Mouse (Mus musculus): ENCODE measurements around the gene Gal3st4. TPM values are rescaled to one million over a fixed set of nuclear protein-coding genes. Genes with fewer than 3 reads are reported as not detected.

Gal3st4 gene
- polyA plus RNA-seq (2015; fragmentation: Nextera tagmentation; extraction: Ambion mirVana) = 1.6 and 2.4 TPM in 2 replicates

DNA sequence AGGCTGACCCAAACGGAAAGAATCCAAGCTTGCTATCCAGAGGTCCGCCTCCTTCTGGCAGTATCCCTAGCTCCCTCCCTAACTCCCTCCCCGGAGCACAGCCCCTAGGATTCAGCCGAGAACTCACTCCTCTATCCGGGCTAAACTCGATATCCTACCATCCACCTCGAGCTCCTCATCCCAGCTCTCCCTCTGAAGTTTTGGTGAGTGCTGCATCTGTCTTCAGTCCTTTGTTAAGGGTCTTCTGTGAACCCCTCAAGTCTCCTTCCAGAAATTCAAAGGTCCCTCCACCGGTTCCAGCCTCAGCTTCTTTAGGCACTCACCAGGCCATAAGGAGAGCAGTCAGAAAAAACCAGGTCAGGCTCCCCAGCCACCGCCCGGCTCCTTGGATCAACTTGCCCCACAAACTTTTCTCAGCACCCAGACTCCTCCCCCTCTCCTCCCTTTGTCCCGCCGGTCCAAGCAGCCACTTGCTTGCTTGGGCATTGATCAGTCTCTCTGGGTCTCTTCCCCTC, at the start of gene Gal3st4:
Gene Gal3st4 (minus strand): TSS at position 432 of the 515 bp plus-strand sequence.
- WGBS = 2% methylated on average over 12 of the region's 12 CpGs
- Histone ChIP-seq H3K27ac (ENCODE audit: low read length) (no peak within 1 kb of the TSS), H3K36me3 (ENCODE audit: control insufficient read depth, insufficient read depth) (0 out of 2 replicates have a peak, but pooled peaks cover 10% of the 10 kb centered on the region), H3K4me2 (ENCODE audit: low read length) (peak within 1 kb of the TSS; percentile 4; the same call in 1 of the 2 replicates), H3K4me1 (replicated peaks; ENCODE audit: control insufficient read depth, insufficient read depth, low read length) (peaks cover 45% of the 10 kb centered on the region), H3K4me3 (replicated peaks; ENCODE audit: low read length) (no peak within 1 kb of the TSS), H3K9ac (replicated peaks; ENCODE audit: low read depth, low read length) (no peak within 1 kb of the TSS; the same call in 1 of the 2 replicates), H3K9me3 (ENCODE audit: control insufficient read depth, low read length) (no peaks in the 10 kb centered on the region), H3K27me3 (replicated peaks; ENCODE audit: control insufficient read depth, insufficient read depth, low read length) (no peaks in the 10 kb centered on the region; the same call in 1 of the 2 replicates)
- peak; percentile 20; the same call in 1 of the 2 replicates for ATAC-seq

DNA sequence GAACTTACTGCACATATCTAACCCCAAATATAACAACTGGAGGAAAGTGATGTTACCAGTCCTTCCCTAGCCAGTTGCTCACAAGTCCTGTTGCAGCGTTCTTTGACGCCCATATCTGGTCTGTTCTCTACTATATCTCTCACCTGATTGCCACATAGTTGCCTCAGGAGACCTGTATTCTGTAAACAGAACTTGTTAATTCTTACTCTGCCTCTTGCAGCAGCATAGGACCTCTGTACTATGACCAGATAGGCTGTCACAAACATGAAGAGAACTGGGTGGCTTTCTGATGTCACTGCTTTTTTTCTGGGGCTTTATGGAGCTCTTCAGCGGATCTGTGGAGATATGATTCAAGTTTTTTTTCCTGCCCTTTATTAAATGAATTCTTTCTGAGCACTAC, 40.2 kb upstream of the Gal3st4 start:
- Histone ChIP-seq H3K4me2 (ENCODE audit: low read length) (no peak overlapping the region), H3K27me3 (replicated peaks; ENCODE audit: control insufficient read depth, insufficient read depth, low read length) (no peaks in the 10 kb centered on the region)
- 93% methylated on average over 3 of the region's 3 CpGs for WGBS

DNA sequence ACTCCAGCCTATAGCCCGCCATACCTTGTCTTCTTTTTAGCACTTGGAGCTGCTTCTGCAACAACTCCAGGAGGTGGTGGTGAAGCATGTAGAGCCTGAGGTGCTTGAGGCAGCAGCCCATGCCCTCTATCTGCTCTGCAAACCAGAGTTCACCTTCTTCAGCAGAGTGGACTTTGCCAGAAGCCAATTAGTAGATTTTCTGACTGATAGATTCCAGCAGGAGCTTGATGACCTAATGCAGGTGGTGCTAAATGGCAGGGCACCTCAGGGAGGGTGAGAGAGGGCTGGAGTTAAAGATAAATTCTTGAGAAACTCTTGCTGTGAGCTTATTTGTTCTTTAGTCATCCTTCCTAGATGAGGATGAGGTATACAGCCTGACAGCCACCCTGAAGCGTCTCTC, 27.0 kb upstream of the Gal3st4 start:
- H3K27ac ChIP-seq (ENCODE audit: low read length) = no peak overlapping the region
- H3K4me3 ChIP-seq (replicated peaks; ENCODE audit: low read length) = no peak overlapping the region
- H3K9ac ChIP-seq (replicated peaks; ENCODE audit: low read depth, low read length) = no peak overlapping the region
- no peaks in the 10 kb centered on the region for H3K27me3 ChIP-seq (replicated peaks; ENCODE audit: control insufficient read depth, insufficient read depth, low read length)
- 82% methylated on average over 2 of the region's 2 CpGs for WGBS
- H3K36me3 ChIP-seq (ENCODE audit: control insufficient read depth, insufficient read depth) = no peaks in the 10 kb centered on the region
- no peak for ATAC-seq
- H3K9me3 ChIP-seq (ENCODE audit: control insufficient read depth, low read length) = no peaks in the 10 kb centered on the region
- H3K4me1 ChIP-seq (replicated peaks; ENCODE audit: control insufficient read depth, insufficient read depth, low read length) = no peaks in the 10 kb centered on the region
- no peak overlapping the region for H3K4me2 ChIP-seq (ENCODE audit: low read length)

More for the DNA sequence above, 40.2 kb upstream of the Gal3st4 start:
- H3K9me3 ChIP-seq (ENCODE audit: control insufficient read depth, low read length) = no peaks in the 10 kb centered on the region
- H3K36me3 ChIP-seq (ENCODE audit: control insufficient read depth, insufficient read depth) = no peaks in the 10 kb centered on the region
- no peak overlapping the region for H3K4me3 ChIP-seq (replicated peaks; ENCODE audit: low read length)
- no peak for ATAC-seq
- no peaks in the 10 kb centered on the region for H3K4me1 ChIP-seq (replicated peaks; ENCODE audit: control insufficient read depth, insufficient read depth, low read length)
- H3K9ac ChIP-seq (replicated peaks; ENCODE audit: low read depth, low read length) = no peak overlapping the region
- no peak overlapping the region for H3K27ac ChIP-seq (ENCODE audit: low read length)

DNA sequence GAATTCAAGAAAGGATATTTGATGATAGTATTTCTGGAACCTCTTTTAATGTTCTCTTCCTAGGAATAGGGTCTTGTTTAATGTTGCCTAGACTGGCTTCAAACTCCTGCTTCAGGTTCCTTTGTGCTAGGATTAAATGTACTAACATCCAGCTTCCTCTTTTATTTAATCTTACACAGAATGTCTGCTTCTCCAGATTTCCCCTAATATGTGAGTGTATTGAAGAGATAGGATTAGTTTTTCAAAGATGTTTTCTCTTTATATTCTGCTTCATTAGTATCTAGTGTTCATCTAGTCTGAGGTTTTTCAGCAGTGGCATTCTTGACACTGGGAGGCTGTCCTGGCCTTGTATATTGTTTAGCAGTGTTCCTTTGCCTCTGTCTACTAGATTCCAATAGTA, 21.5 kb upstream of the Gal3st4 start:
- Histone ChIP-seq H3K4me1 (replicated peaks; ENCODE audit: control insufficient read depth, insufficient read depth, low read length) (no peaks in the 10 kb centered on the region), H3K27ac (ENCODE audit: low read length) (no peak overlapping the region), H3K4me2 (ENCODE audit: low read length) (no peak overlapping the region), H3K9ac (replicated peaks; ENCODE audit: low read depth, low read length) (no peak overlapping the region), H3K36me3 (ENCODE audit: control insufficient read depth, insufficient read depth) (no peaks in the 10 kb centered on the region), H3K4me3 (replicated peaks; ENCODE audit: low read length) (no peak overlapping the region), H3K27me3 (replicated peaks; ENCODE audit: control insufficient read depth, insufficient read depth, low read length) (no peaks in the 10 kb centered on the region), H3K9me3 (ENCODE audit: control insufficient read depth, low read length) (no peaks in the 10 kb centered on the region)
- ATAC-seq = no peak

DNA sequence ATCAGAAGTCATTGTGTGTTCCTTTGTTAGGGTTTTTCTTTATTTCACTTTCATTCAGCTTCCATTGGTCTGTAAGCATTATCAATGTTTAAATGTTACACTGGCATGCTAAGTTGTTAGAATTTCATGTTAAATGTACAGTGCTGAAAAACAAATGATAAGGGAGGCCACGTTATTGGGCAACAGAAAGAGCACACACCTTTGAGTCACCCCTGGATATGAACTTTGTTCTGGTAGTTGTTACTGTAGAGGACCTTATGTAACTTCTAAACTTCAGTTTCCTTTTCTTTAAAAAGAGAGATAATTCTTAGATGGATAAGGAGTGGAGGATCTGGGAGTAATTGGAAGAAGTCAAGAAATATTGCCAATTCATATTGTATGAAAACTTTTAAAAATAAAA, 19.0 kb upstream of the Gal3st4 start:
- 80% methylated on average over 1 of the region's 1 CpGs for WGBS
- Histone ChIP-seq H3K4me1 (replicated peaks; ENCODE audit: control insufficient read depth, insufficient read depth, low read length) (no peaks in the 10 kb centered on the region), H3K36me3 (ENCODE audit: control insufficient read depth, insufficient read depth) (no peaks in the 10 kb centered on the region), H3K4me2 (ENCODE audit: low read length) (no peak overlapping the region), H3K27ac (ENCODE audit: low read length) (no peak overlapping the region), H3K9ac (replicated peaks; ENCODE audit: low read depth, low read length) (no peak overlapping the region), H3K4me3 (replicated peaks; ENCODE audit: low read length) (no peak overlapping the region), H3K27me3 (replicated peaks; ENCODE audit: control insufficient read depth, insufficient read depth, low read length) (no peaks in the 10 kb centered on the region), H3K9me3 (ENCODE audit: control insufficient read depth, low read length) (no peaks in the 10 kb centered on the region)
- ATAC-seq = no peak

DNA sequence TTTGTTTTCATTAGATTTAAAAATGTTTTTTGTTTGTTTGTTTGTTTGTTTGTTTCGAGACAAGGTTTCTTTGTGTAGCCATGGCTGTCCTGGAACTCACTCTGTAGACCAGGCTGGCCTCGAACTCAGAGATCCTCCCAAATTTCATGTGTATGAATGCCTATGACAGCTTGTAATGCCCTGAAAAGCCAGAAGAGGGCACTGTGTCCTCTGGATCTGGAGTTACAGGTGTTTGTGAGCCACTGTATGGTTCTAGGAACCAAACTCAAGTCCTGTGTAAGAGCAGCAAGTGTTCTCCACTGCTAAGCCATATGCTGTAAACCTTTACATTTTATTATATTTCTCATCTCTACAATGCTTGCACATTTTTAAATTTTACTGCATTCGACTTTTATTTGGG, 15.2 kb upstream of the Gal3st4 start:
- 74% methylated on average over 3 of the region's 3 CpGs for WGBS
- Histone ChIP-seq H3K9me3 (ENCODE audit: control insufficient read depth, low read length) (no peaks in the 10 kb centered on the region), H3K9ac (replicated peaks; ENCODE audit: low read depth, low read length) (no peak overlapping the region), H3K4me1 (replicated peaks; ENCODE audit: control insufficient read depth, insufficient read depth, low read length) (no peaks in the 10 kb centered on the region), H3K36me3 (ENCODE audit: control insufficient read depth, insufficient read depth) (no peaks in the 10 kb centered on the region), H3K4me3 (replicated peaks; ENCODE audit: low read length) (no peak overlapping the region), H3K27ac (ENCODE audit: low read length) (no peak overlapping the region), H3K4me2 (ENCODE audit: low read length) (no peak overlapping the region), H3K27me3 (replicated peaks; ENCODE audit: control insufficient read depth, insufficient read depth, low read length) (no peaks in the 10 kb centered on the region)
- no peak for ATAC-seq

DNA sequence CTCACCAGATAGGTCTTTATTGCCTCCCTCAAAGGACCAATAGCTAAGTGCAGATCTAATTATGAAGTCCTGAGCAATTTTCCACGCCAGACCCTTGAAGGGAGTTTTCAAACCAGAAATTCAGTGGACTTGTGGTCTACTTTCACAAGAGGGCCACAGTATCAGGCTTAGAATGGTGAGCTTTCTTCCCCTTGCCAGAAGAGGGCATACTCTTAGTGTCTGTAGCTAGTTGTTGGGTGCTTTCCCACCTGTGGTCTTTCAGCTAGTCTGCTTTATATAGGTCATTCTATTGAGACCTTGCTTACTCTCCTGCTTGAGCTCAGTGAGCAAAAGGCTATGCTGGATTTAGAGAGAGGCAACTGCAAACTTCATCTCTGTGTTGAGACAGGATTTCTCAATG, 10.9 kb upstream of the Gal3st4 start:
- Histone ChIP-seq H3K4me2 (ENCODE audit: low read length) (no peak overlapping the region), H3K36me3 (ENCODE audit: control insufficient read depth, insufficient read depth) (no peaks in the 10 kb centered on the region), H3K4me1 (replicated peaks; ENCODE audit: control insufficient read depth, insufficient read depth, low read length) (peaks cover 10% of the 10 kb centered on the region), H3K4me3 (replicated peaks; ENCODE audit: low read length) (no peak overlapping the region), H3K27me3 (replicated peaks; ENCODE audit: control insufficient read depth, insufficient read depth, low read length) (0 out of 2 replicates have a peak, but pooled peaks cover 2% of the 10 kb centered on the region), H3K27ac (ENCODE audit: low read length) (no peak overlapping the region), H3K9me3 (ENCODE audit: control insufficient read depth, low read length) (peaks cover 7% of the 10 kb centered on the region), H3K9ac (replicated peaks; ENCODE audit: low read depth, low read length) (no peak overlapping the region)
- no peak for ATAC-seq
- 55% methylated on average over 1 of the region's 1 CpGs for WGBS

DNA sequence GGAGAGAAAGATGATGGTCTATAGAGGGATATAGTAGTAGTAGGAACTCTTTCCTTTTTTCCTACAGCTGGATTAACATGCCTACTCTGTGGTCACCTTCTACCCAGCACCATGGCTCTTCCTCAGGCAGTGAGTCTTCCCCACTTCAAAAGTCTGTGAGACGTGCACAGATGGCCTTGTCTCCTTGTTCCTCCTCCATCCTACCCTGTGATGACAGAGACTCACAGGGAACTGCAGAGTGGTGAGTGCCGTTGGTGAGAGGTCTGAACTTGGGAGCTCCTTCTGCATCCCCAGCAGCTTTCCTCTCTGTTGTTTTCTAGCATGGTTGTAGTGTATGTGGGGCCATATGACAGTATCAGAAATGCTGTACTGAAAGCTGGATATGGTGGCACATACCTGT, 9.2 kb upstream of the Gal3st4 start:
- Histone ChIP-seq H3K36me3 (ENCODE audit: control insufficient read depth, insufficient read depth) (0 out of 2 replicates have a peak, but pooled peaks cover 7% of the 10 kb centered on the region), H3K9ac (replicated peaks; ENCODE audit: low read depth, low read length) (no peak overlapping the region), H3K27ac (ENCODE audit: low read length) (no peak overlapping the region), H3K27me3 (replicated peaks; ENCODE audit: control insufficient read depth, insufficient read depth, low read length) (0 out of 2 replicates have a peak, but pooled peaks cover 2% of the 10 kb centered on the region), H3K9me3 (ENCODE audit: control insufficient read depth, low read length) (peaks cover 7% of the 10 kb centered on the region), H3K4me1 (replicated peaks; ENCODE audit: control insufficient read depth, insufficient read depth, low read length) (peaks cover 27% of the 10 kb centered on the region), H3K4me2 (ENCODE audit: low read length) (no peak overlapping the region), H3K4me3 (replicated peaks; ENCODE audit: low read length) (no peak overlapping the region)
- ATAC-seq = no peak
- WGBS = 79% methylated on average over 2 of the region's 2 CpGs

DNA sequence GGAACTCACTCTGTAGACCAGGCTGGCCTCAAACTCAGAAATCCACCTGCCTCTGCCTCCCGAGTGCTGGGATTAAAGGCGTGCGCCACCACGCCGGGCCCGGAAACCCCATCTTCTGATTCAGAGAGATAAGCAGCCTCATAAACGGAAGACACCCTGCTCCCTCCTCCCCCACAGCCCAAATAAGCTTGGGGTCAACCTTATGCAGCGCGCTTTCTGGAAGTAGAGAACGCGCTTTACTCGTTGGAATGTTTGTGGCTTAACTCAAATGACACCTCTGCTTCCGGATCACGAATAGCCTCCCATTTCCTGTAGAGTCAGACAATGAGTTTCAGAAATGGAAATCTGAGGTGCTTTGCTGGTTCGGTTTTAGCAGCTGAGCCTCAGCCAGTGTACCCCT, 8.2 kb upstream of the Gal3st4 start:
- Histone ChIP-seq H3K4me2 (ENCODE audit: low read length) (no peak overlapping the region), H3K36me3 (ENCODE audit: control insufficient read depth, insufficient read depth) (0 out of 2 replicates have a peak, but pooled peaks cover 8% of the 10 kb centered on the region), H3K27me3 (replicated peaks; ENCODE audit: control insufficient read depth, insufficient read depth, low read length) (0 out of 2 replicates have a peak, but pooled peaks cover 2% of the 10 kb centered on the region), H3K27ac (ENCODE audit: low read length) (no peak overlapping the region), H3K4me3 (replicated peaks; ENCODE audit: low read length) (no peak overlapping the region; the same call in 1 of the 2 replicates), H3K4me1 (replicated peaks; ENCODE audit: control insufficient read depth, insufficient read depth, low read length) (peaks cover 37% of the 10 kb centered on the region), H3K9me3 (ENCODE audit: control insufficient read depth, low read length) (peaks cover 7% of the 10 kb centered on the region), H3K9ac (replicated peaks; ENCODE audit: low read depth, low read length) (no peak overlapping the region)
- WGBS = 92% methylated on average over 15 of the region's 15 CpGs
- no peak for ATAC-seq

DNA sequence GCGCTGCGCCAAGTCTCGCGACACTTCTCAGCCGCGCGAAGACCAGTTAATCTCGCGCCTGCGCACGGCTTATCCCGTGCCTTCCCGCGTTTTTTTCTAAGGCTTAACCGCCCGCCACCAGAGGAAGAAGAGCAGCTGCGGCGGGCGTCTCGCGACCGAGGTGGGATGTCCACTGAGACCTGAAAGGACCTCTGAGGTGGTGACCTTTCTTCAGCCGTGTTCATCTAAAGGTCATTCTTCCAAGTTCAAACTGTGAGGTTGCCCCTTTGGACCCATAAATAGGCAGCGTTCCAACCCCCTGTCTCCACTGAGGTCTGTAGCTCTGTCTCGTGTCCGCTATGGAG, 7.8 kb upstream of the Gal3st4 start:
- Histone ChIP-seq H3K4me3 (replicated peaks; ENCODE audit: low read length) (peak overlapping the region; percentile 82), H3K27me3 (replicated peaks; ENCODE audit: control insufficient read depth, insufficient read depth, low read length) (0 out of 2 replicates have a peak, but pooled peaks cover 2% of the 10 kb centered on the region), H3K27ac (ENCODE audit: low read length) (no peak overlapping the region), H3K4me2 (ENCODE audit: low read length) (peak overlapping the region; percentile 93), H3K4me1 (replicated peaks; ENCODE audit: control insufficient read depth, insufficient read depth, low read length) (peaks cover 41% of the 10 kb centered on the region), H3K9ac (replicated peaks; ENCODE audit: low read depth, low read length) (peak overlapping the region; percentile 39; the same call in 1 of the 2 replicates), H3K9me3 (ENCODE audit: control insufficient read depth, low read length) (peaks cover 7% of the 10 kb centered on the region), H3K36me3 (ENCODE audit: control insufficient read depth, insufficient read depth) (0 out of 2 replicates have a peak, but pooled peaks cover 8% of the 10 kb centered on the region)
- 27% methylated on average over 26 of the region's 26 CpGs for WGBS
- ATAC-seq = no peak

Measured in forebrain, embryonic 16.5 days (tissue).